Mouse (Mus musculus): Measurements from ENCODE around the gene Ccl1.
A peak's percentile ranks its signal among the peaks of the same experiment; 100 is the strongest.

Ccl1 gene

GRCm38 (mm10) chr11:82305590-82305989 is at the start of gene Ccl1:
Gene Ccl1, minus strand, starts transcription at chr11:82305690.
- no peak for DNase-seq (ENCODE audit: extremely low spot score, low read depth, low spot score)

GRCm38 (mm10) chr11:82351039-82351438 is 45.5 kb upstream of the Ccl1 start:
- DNase-seq (ENCODE audit: extremely low spot score, low read depth, low spot score), result no peak

- DNase-seq (ENCODE audit: extremely low spot score, low read depth, low spot score), result no peak
Measured at GRCm38 (mm10) chr11:82340900-82341299, 35.4 kb upstream of the Ccl1 start.

GRCm38 (mm10) chr11:82340416-82340815 is 34.9 kb upstream of the Ccl1 start:
- DNase-seq (ENCODE audit: extremely low spot score, low read depth, low spot score), result no peak

- DNase-seq (ENCODE audit: extremely low spot score, low read depth, low spot score), result no peak
Measured at GRCm38 (mm10) chr11:82339921-82340401, 34.5 kb upstream of the Ccl1 start.

- DNase-seq (ENCODE audit: extremely low spot score, low read depth, low spot score), result peak; percentile 12
Measured at GRCm38 (mm10) chr11:82313153-82313552, 7.7 kb upstream of the Ccl1 start.

GRCm38 (mm10) chr11:82310336-82311045 is 5.0 kb upstream of the Ccl1 start:
- no peak for DNase-seq (ENCODE audit: extremely low spot score, low read depth, low spot score)

GRCm38 (mm10) chr11:82297895-82298294 is 7.6 kb downstream of the Ccl1 start:
- DNase-seq (ENCODE audit: extremely low spot score, low read depth, low spot score), result no peak

- no peak for DNase-seq (ENCODE audit: extremely low spot score, low read depth, low spot score)
Measured at GRCm38 (mm10) chr11:82290841-82291240, 14.6 kb downstream of the Ccl1 start.

GRCm38 (mm10) chr11:82274149-82274812 is 31.2 kb downstream of the Ccl1 start:
- no peak for DNase-seq (ENCODE audit: extremely low spot score, low read depth, low spot score)

- DNase-seq (ENCODE audit: extremely low spot score, low read depth, low spot score), result no peak
Measured at GRCm38 (mm10) chr11:82259131-82259530, 46.4 kb downstream of the Ccl1 start.

GRCm38 (mm10) chr11:82255601-82256000 is 49.9 kb downstream of the Ccl1 start:
- no peak for DNase-seq (ENCODE audit: extremely low spot score, low read depth, low spot score)

- no peak for DNase-seq (ENCODE audit: extremely low spot score, low read depth, low spot score)
Measured at GRCm38 (mm10) chr11:82253421-82253820, 52.1 kb downstream of the Ccl1 start.

- DNase-seq (ENCODE audit: extremely low spot score, low read depth, low spot score), result no peak
Measured at GRCm38 (mm10) chr11:82251251-82251650, 54.2 kb downstream of the Ccl1 start.

- DNase-seq (ENCODE audit: extremely low spot score, low read depth, low spot score), result no peak
Measured at GRCm38 (mm10) chr11:82249945-82250344, 55.5 kb downstream of the Ccl1 start.

- no peak for DNase-seq (ENCODE audit: extremely low spot score, low read depth, low spot score)
Measured at GRCm38 (mm10) chr11:82237439-82237838, 68.1 kb downstream of the Ccl1 start.

GRCm38 (mm10) chr11:82235551-82236207 is 69.8 kb downstream of the Ccl1 start:
- peak; percentile 37 for DNase-seq (ENCODE audit: extremely low spot score, low read depth, low spot score)

GRCm38 (mm10) chr11:82233991-82234390 is 71.5 kb downstream of the Ccl1 start:
- DNase-seq (ENCODE audit: extremely low spot score, low read depth, low spot score), result no peak

GRCm38 (mm10) chr11:82226976-82227375 is 78.5 kb downstream of the Ccl1 start:
- no peak for DNase-seq (ENCODE audit: extremely low spot score, low read depth, low spot score)

- no peak for DNase-seq (ENCODE audit: extremely low spot score, low read depth, low spot score)
Measured at GRCm38 (mm10) chr11:82225936-82226335, 79.6 kb downstream of the Ccl1 start.

- no peak for DNase-seq (ENCODE audit: extremely low spot score, low read depth, low spot score)
Measured at GRCm38 (mm10) chr11:82216531-82216930, 89.0 kb downstream of the Ccl1 start.

- no peak for DNase-seq (ENCODE audit: extremely low spot score, low read depth, low spot score)
Measured at GRCm38 (mm10) chr11:82214405-82214804, 91.1 kb downstream of the Ccl1 start.

All from hindlimb bud, embryonic 11.5 days (tissue).